9 mouse cellular contexts compared by ENCODE assay signal in genomic region chr9:48761175-48761556, GRCm38 (mm10).
DNase-seq lines count a peak whose midpoint lies in the region; ATAC-seq and TF ChIP-seq lines count a peak whose summit lies in the region.
"Had no signal": no experiment of that assay in that cellular context is flagged by ENCODE, and none has a peak within 500 bp of the region (broad histone marks: within the 10 kb centered on the region; RNA-seq: fewer than 3 reads in every experiment).

No protein-coding gene starts in this region.

- H3K36me3 ChIP-seq in kidney, embryonic 15.5 days, result no peaks in the 10 kb centered on the region
- no peaks in the 10 kb centered on the region for H3K36me3 ChIP-seq in kidney, postnatal 0 days (ENCODE audit: insufficient read depth, low read length)

- peak overlapping the region; percentile 78 for H3K27ac ChIP-seq in kidney, embryonic 15.5 days
- peak overlapping the region; percentile 57; the same call in 1 of the 2 replicates for H3K27ac ChIP-seq in kidney, postnatal 0 days

- 0 out of 2 replicates have a peak overlapping the region, but pooled peaks have one; percentile 23 for H3K4me2 ChIP-seq in kidney, embryonic 15.5 days
- no peak overlapping the region for H3K4me2 ChIP-seq in kidney, postnatal 0 days (ENCODE audit: low read length)

- TF ChIP-seq CTCF in kidney, postnatal 0 days (IDR thresholded peaks at IDR 0.05; ENCODE audit: low read depth), result no peak

- 38% methylated on average over 8 of the region's 8 CpGs for WGBS in kidney, embryonic 15.5 days
- WGBS in kidney, postnatal 0 days, result 41% methylated on average over 8 of the region's 8 CpGs

- DNase-seq in heart, adult 11 months, result peak; percentile 92
- DNase-seq in heart, postnatal 25 days (ENCODE audit: low spot score), result no peak
- DNase-seq in kidney, adult 9 months, result no peak
- DNase-seq in adrenal gland, postnatal 14 days, result peak; percentile 65
- DNase-seq in kidney, postnatal 0 days (ENCODE audit: low spot score), result peak; percentile 51
- DNase-seq in thymus, postnatal 36 days, result no peak
- DNase-seq in cerebellum, postnatal 4 days (ENCODE audit: low spot score in 2 of 2), result no peak

- intact Hi-C loops in heart, postnatal 25 days (cut with DNase I), result no loop called here

- H3K9ac ChIP-seq in kidney, embryonic 15.5 days, result no peak overlapping the region
- no peak overlapping the region for H3K9ac ChIP-seq in kidney, postnatal 0 days (ENCODE audit: low read depth, low read length)

- H3K27me3 ChIP-seq in kidney, embryonic 15.5 days, result peaks cover 10% of the 10 kb centered on the region; the same call in 1 of the 2 replicates
- no peaks in the 10 kb centered on the region for H3K27me3 ChIP-seq in kidney, postnatal 0 days (ENCODE audit: insufficient read depth, low read length)

- H3K4me3 ChIP-seq in kidney, embryonic 15.5 days (replicated peaks), result no peak overlapping the region
- H3K4me3 ChIP-seq in kidney, postnatal 0 days (replicated peaks; ENCODE audit: low read depth, low read length), result no peak overlapping the region
- H3K4me3 ChIP-seq: midbrain, embryonic 10.5 days had no signal

- no peak for ATAC-seq in kidney, embryonic 15.5 days (replicated peaks; ENCODE audit: low FRiP score)
- ATAC-seq in kidney, postnatal 0 days (replicated peaks; ENCODE audit: low FRiP score, low read depth), result no peak

- H3K9me3 ChIP-seq in kidney, embryonic 15.5 days (replicated peaks), result no peaks in the 10 kb centered on the region
- no peaks in the 10 kb centered on the region for H3K9me3 ChIP-seq in kidney, postnatal 0 days (replicated peaks; ENCODE audit: low read length)
- H3K9me3 ChIP-seq: midbrain, embryonic 10.5 days had no signal

- peaks cover 36% of the 10 kb centered on the region for H3K4me1 ChIP-seq in kidney, embryonic 15.5 days
- peaks cover 11% of the 10 kb centered on the region; the same call in 1 of the 2 replicates for H3K4me1 ChIP-seq in kidney, postnatal 0 days (replicated peaks; ENCODE audit: insufficient read depth, low read length)

Comparison
In these comparisons a context has a peak if more than half of its experiments do, and no peak if none do; other contexts are left out.
1. DNase-seq: peak in heart, adult 11 months (single experiment), adrenal gland, postnatal 14 days (single experiment) and kidney, postnatal 0 days (single experiment); none in heart, postnatal 25 days (single experiment), kidney, adult 9 months (single experiment), thymus, postnatal 36 days (0 of 2) and cerebellum, postnatal 4 days (0 of 2).